Mouse (Mus musculus): ENCODE data around the gene Izumo4.

Izumo4 gene

DNA sequence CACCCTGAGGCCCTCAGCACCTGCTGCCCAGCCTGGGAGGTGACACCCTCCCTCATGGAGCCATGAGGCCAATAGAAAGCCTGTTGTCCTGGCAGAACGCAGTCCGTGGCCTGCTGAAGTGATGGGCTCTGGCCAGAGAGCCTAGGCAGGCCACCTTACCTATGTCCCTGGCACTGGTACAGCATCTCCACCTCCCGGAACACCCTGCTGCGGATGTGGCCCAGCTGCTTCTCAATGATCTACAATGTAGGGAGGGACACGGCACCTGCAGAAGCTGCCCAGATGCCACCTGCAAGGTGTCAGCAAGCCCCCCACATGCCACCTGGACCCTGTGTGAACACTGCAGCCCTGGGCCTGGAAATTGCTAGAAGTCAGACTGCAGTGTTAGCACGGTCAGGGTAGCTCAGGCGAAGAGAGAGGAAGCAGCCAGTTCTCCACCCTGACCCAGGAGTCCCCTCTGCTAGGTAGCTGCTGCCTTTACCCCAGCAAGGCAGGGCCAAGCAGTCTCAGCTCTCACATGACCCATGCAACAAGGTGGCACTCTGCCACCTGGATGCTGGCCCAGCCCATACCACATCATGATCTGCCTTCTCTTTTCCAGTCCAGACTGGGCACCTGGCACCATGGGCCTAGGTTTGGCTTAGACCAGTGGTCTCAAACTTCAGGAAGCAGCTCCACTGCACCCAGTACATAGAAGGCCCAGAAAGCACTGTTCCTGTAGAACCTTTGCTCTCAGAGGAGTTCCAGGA is 32.1 kb upstream of the Izumo4 start:
- no peak for DNase-seq (ENCODE audit: extremely low read depth, low read depth)

DNA sequence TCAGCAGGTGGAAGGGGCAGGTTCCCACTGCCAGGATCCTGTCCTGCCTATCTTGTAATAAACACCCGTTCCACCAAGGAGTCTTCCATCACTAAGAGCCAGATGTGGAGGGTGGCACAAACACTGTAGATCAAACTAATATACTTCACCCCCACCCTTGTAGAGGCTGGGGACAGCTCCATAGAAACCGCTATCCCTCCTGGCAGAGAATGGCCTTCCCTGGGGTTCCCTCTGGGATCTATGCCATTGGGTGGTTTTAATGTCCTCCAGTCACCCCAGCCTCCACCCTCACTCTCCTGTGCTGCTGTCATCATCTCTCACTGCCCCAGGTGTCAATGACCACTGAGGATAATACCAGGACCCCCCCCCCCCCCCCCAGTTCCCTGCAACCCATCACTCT is 31.5 kb upstream of the Izumo4 start:
- DNase-seq (ENCODE audit: extremely low read depth, low read depth): no peak

DNA sequence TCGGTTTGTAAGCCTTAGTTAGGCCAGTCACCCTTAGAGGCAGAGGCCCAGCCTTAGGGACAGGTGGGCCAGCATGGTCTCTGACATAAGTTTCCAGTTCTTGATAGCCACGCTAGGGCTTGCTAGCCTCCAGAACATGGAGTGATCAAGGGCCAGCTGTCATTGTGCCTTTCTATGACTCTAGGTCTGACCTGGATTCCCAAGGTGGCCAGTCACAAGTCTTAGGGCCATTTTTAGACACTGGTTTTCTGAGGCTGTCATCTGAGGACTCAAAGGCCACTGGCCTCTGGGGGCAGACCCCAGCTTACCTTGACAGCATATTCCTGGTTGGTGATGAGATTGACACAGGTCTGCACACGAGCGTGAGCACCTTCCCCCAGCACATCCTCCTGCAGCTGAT is 30.7 kb upstream of the Izumo4 start:
- DNase-seq (ENCODE audit: extremely low read depth, low read depth): no peak

DNA sequence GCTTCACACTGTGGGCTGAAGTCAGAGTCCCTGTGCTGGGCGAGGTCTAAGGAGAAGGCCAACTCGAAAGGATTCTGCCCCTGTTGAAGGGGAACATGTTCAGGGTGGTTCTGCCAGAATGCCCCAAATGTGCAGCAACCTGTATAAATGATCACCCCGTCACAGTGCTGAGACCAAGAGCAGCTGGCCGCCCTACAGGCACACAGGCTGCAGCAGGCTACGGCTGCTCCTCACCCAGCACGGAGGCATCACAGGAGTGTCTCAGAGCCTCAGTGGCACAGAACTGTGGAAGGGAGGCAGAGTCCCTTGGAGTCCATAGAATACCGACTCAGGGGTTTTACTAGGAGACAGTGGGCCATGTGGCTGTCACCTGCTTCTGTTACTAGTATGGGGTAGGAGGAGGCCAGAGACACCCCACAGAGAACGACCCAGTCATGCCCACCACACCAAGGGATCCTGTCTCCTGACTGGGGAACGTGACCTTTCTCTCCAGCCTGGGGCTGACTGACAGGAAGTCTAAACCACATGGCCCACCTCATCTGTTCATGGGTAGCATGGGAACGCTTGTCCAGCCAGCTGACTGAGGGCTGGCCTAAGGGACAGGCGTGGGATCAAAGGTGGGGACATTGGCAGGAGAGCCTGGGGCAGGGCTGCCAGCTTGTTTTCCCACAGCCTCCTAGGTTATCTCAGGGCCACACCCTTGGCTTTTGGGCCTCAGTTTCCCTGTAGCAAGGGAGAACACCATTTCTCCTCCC is 29.9 kb upstream of the Izumo4 start:
- no peak for DNase-seq (ENCODE audit: extremely low read depth, low read depth)

- DNase-seq (ENCODE audit: extremely low read depth, low read depth): no peak
Observed at GRCm38 (mm10) chr10:80673690-80674089, 28.3 kb upstream of the Izumo4 start.

DNA sequence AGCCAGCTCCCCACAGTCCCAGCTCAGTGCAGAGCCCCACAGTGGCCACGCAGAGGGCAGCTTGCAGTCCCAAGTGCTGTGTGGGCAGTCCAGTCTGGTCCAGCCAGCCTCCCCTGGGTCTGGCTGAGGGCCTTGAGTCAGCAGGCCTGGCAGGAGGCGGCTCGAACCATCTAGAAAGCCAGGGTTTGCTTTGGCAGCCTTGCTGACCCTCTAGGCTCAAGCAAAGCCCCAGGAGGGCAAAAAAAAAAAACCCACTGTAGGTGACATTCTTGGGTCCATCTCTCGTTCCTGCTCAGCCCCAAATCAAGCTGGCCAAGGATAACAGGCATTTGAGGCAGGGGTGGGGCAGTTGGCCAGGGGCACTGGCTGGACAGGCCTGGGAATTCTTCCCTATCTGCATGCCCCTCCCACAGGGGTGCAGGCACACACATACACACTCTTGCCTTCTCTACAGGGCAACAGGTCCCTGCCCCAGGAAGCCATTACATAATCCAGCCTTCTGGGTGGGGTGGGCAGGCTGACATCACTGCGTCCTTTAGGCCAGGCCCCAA is 27.7 kb upstream of the Izumo4 start:
- DNase-seq (ENCODE audit: extremely low read depth, low read depth): no peak

GRCm38 (mm10) chr10:80674851-80675404 is 27.1 kb upstream of the Izumo4 start:
- DNase-seq (ENCODE audit: extremely low read depth, low read depth): no peak

GRCm38 (mm10) chr10:80675405-80676197 is 26.4 kb upstream of the Izumo4 start:
- no peak for DNase-seq (ENCODE audit: extremely low read depth, low read depth)

GRCm38 (mm10) chr10:80676198-80676928 is 25.6 kb upstream of the Izumo4 start:
- DNase-seq (ENCODE audit: extremely low read depth, low read depth): peak; percentile 95

- peak; percentile 46 for DNase-seq (ENCODE audit: extremely low read depth, low read depth)
Observed at GRCm38 (mm10) chr10:80677128-80677875, 24.7 kb upstream of the Izumo4 start.

- DNase-seq (ENCODE audit: extremely low read depth, low read depth): peak; percentile 99
Observed at GRCm38 (mm10) chr10:80677942-80678436, 24.0 kb upstream of the Izumo4 start, which contains the start of gene Mknk2. TSS of gene Mknk2 (minus strand) at chr10:80678112.

GRCm38 (mm10) chr10:80678601-80679377 is 23.2 kb upstream of the Izumo4 start:
- DNase-seq (ENCODE audit: extremely low read depth, low read depth): peak; percentile 71

DNA sequence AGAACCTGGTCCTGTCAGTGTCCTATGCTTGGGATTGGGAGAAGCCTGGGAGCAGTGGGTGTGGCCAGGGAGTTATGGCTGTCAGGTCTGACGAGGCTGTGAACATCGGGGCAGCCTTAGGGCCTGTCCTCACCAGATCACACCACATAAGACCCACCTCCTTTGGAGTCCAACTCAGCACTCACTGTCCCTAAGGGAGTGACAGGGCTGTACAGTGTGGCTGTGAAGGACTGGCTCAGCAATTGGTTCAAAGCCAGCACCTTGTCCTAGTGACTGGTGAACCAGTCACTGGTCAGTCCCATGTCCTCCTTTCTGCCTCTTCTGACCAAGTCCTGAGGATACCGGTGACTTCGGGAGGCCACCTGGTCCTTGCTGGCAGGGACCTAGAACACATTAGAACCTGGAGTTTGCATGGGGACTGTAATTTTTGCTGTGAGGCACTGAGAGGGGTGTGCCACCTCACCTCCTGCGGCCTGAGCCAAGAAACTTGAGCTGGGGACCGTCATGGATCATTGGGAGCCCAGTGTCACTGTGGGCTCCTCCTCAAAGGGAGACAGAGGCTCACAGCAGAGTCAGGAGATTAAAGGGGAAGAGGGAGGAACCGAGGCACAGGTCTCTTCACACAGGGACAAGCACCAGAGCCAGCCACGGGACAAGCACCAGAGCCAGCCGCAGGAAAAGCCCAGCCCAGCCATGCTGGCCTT is 22.3 kb upstream of the Izumo4 start:
- DNase-seq (ENCODE audit: extremely low read depth, low read depth): no peak

- no peak for DNase-seq (ENCODE audit: extremely low read depth, low read depth)
Observed at GRCm38 (mm10) chr10:80680260-80680696, 21.7 kb upstream of the Izumo4 start.

GRCm38 (mm10) chr10:80682003-80682402 is 20.0 kb upstream of the Izumo4 start:
- no peak for DNase-seq (ENCODE audit: extremely low read depth, low read depth)

- no peak for DNase-seq (ENCODE audit: extremely low read depth, low read depth)
Observed at GRCm38 (mm10) chr10:80683647-80684046, 18.3 kb upstream of the Izumo4 start.

DNA sequence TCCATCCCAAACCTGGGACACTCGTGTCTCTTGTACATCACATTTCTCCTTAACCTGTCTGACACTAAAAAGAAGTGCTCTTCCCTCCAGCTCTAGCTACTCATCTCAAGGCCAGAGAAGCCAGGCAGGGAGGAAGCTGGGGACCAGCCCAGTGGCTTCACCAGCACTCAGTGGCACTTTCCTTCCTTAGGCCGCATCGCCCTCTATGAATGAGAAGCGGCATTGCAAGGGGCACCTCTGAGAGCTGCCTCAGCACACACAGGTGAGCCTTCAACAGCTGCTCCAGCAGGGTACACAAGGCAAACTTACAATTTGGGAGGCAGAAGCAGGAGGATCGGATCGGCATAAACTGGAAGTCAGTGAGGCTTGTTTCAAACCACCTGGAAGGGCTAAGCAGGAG is 17.8 kb upstream of the Izumo4 start:
- no peak for DNase-seq (ENCODE audit: extremely low read depth, low read depth)

GRCm38 (mm10) chr10:80684984-80685383 is 17.0 kb upstream of the Izumo4 start:
- peak; percentile 68 for DNase-seq (ENCODE audit: extremely low read depth, low read depth)

Data from MEL-GATA-1-ER (cell line).